Mouse (Mus musculus) midbrain, embryonic 14.5 days (tissue): ENCODE data around the gene Casc3. TPM values are rescaled to one million over a fixed set of nuclear protein-coding genes. Genes with fewer than 3 reads are reported as not detected.

Experiments
- ATAC-seq: fragments of 200-750 bp; cut with Nextera tagmentation; 2 replicates; pipeline ENCODE4 v1.8.0; 2017; ENCODE audit warnings: moderate number of reproducible peaks, moderate library complexity; ENCODE audit not compliant: low FRiP score, low TSS enrichment
- DNase-seq: peaks from one replicate; pipeline ENCODE4 v3.0.0-alpha.2; 2015
- H3K27ac ChIP-seq: fragments of 300-500 bp; sonication (generic); replicated peaks from 2 replicates; pipeline ENCODE4 v1.5.1; 2014; ENCODE audit warnings: mild to moderate bottlenecking, low read depth, low read length, moderate library complexity
- H3K27me3 ChIP-seq: fragments of 300-500 bp; sonication (generic); 2 replicates; pipeline ENCODE4 v1.6.1; 2014; ENCODE audit warnings: low read length, control low read depth, mixed read lengths; ENCODE audit not compliant: control insufficient read depth, insufficient read depth
- H3K36me3 ChIP-seq: fragments of 300-500 bp; sonication (generic); 2 replicates; pipeline ENCODE4 v1.6.1; 2014; ENCODE audit warnings: low read length, control low read depth; ENCODE audit not compliant: control insufficient read depth, insufficient read depth
- H3K4me1 ChIP-seq: fragments of 300-500 bp; sonication (generic); 2 replicates; pipeline ENCODE4 v1.6.1; 2014; ENCODE audit warnings: mild to moderate bottlenecking, antibody characterized with exemption, low read length, control low read depth; ENCODE audit not compliant: control insufficient read depth, insufficient read depth
- H3K4me2 ChIP-seq: fragments of 300-500 bp; sonication (generic); 2 replicates; pipeline ENCODE4 v1.6.1; 2014; ENCODE audit warnings: mild to moderate bottlenecking, low read length, moderate library complexity
- H3K4me3 ChIP-seq: fragments of 300-500 bp; sonication (generic); replicated peaks from 2 replicates; pipeline ENCODE4 v1.5.1; 2014; ENCODE audit warnings: low read depth, low read length
- H3K9ac ChIP-seq: fragments of 300-500 bp; sonication (generic); replicated peaks from 2 replicates; pipeline ENCODE4 v1.6.1; 2014; ENCODE audit warnings: mild to moderate bottlenecking, low read length, moderate library complexity
- H3K9me3 ChIP-seq: fragments of 300-500 bp; sonication (generic); 2 replicates; pipeline ENCODE4 v1.6.1; 2016; ENCODE audit warnings: low read length, control low read depth, mixed read lengths; ENCODE audit not compliant: control insufficient read depth
- WGBS: fragments of 180-500 bp; shearing (Covaris S2); extraction: QIAGEN DNeasy Blood & Tissue Kit; methylation state at CpG from one replicate; pipeline ENCODE4 v1.1.7; 2014; 5-methylcytosine and 5-hydroxymethylcytosine counted together
- polyA plus RNA-seq: library from polyadenylated mRNA; unstranded; fragments of >200 nt; fragmentation: Nextera tagmentation; extraction: Ambion mirVana; gene quantifications from 2 replicates; pipeline ENCODE4 v1.2.1, GENCODE M21; 2014

The Casc3 gene
- polyA plus RNA-seq, 1 experiment from 2014 or later, result 57.3 TPM

GRCm38 (mm10) chr11:98829091-98829775 is 24.5 kb downstream of the Casc3 start:
- no peaks in the 10 kb centered on the region for H3K27me3 ChIP-seq
- no peaks in the 10 kb centered on the region for H3K9me3 ChIP-seq
- H3K4me3 ChIP-seq, result no peak overlapping the region
- H3K4me1 ChIP-seq, result no peaks in the 10 kb centered on the region
- 75% methylated on average over 12 of the region's 12 CpGs for WGBS
- H3K4me2 ChIP-seq, result no peak overlapping the region
- H3K36me3 ChIP-seq, result peaks cover 90% of the 10 kb centered on the region
- no peak overlapping the region for H3K27ac ChIP-seq
- no peak for ATAC-seq
- peak; percentile 57 for DNase-seq
- H3K9ac ChIP-seq, result no peak overlapping the region

- WGBS, result 84% methylated on average over 4 of the region's 4 CpGs
Measured at GRCm38 (mm10) chr11:98829875-98830274, 25.2 kb downstream of the Casc3 start.

GRCm38 (mm10) chr11:98835296-98835695 is 30.6 kb downstream of the Casc3 start:
- no peak overlapping the region for H3K4me3 ChIP-seq
- H3K9me3 ChIP-seq, result no peaks in the 10 kb centered on the region
- ATAC-seq (no peak), DNase-seq (no peak)
- no peak overlapping the region for H3K9ac ChIP-seq
- peaks cover 42% of the 10 kb centered on the region for H3K36me3 ChIP-seq
- peaks cover 20% of the 10 kb centered on the region for H3K4me1 ChIP-seq
- H3K4me2 ChIP-seq, result no peak overlapping the region
- H3K27ac ChIP-seq, result no peak overlapping the region
- 24% methylated on average over 5 of the region's 5 CpGs for WGBS
- H3K27me3 ChIP-seq, result no peaks in the 10 kb centered on the region

More at GRCm38 (mm10) chr11:98829875-98830274, 25.2 kb downstream of the Casc3 start:
- Histone ChIP-seq H3K36me3 (peaks cover 89% of the 10 kb centered on the region), H3K9me3 (no peaks in the 10 kb centered on the region), H3K9ac (no peak overlapping the region), H3K27me3 (no peaks in the 10 kb centered on the region), H3K4me2 (no peak overlapping the region), H3K27ac (no peak overlapping the region), H3K4me3 (no peak overlapping the region), H3K4me1 (peaks cover 5% of the 10 kb centered on the region; the same call in 1 of the 2 replicates)
- DNase-seq (no peak), ATAC-seq (no peak)

GRCm38 (mm10) chr11:98835725-98836124 is 31.0 kb downstream of the Casc3 start:
- 66% methylated on average over 3 of the region's 3 CpGs for WGBS
- Histone ChIP-seq H3K9me3 (no peaks in the 10 kb centered on the region), H3K4me2 (no peak overlapping the region), H3K27ac (no peak overlapping the region), H3K4me3 (no peak overlapping the region; the same call in 1 of the 2 replicates), H3K4me1 (peaks cover 20% of the 10 kb centered on the region), H3K27me3 (no peaks in the 10 kb centered on the region), H3K9ac (no peak overlapping the region), H3K36me3 (peaks cover 39% of the 10 kb centered on the region)
- DNase-seq (no peak), ATAC-seq (no peak)

- H3K36me3 ChIP-seq, result peaks cover 36% of the 10 kb centered on the region
- H3K9ac ChIP-seq, result no peak overlapping the region; the same call in 1 of the 2 replicates
- H3K27me3 ChIP-seq, result no peaks in the 10 kb centered on the region
- H3K4me2 ChIP-seq, result peak overlapping the region; percentile 97
- H3K4me1 ChIP-seq, result peaks cover 20% of the 10 kb centered on the region
- no peak for DNase-seq
- peak overlapping the region; percentile 73 for H3K4me3 ChIP-seq
- ATAC-seq, result 0 out of 2 replicates have a peak, but pooled peaks have one; percentile 25
- 31% methylated on average over 7 of the region's 7 CpGs for WGBS
- H3K27ac ChIP-seq, result peak overlapping the region; percentile 73; the same call in 1 of the 2 replicates
- no peaks in the 10 kb centered on the region for H3K9me3 ChIP-seq
Measured at GRCm38 (mm10) chr11:98836128-98836527, 31.4 kb downstream of the Casc3 start.

GRCm38 (mm10) chr11:98836651-98837141 is 32.0 kb downstream of the Casc3 start, which contains the start of gene Rapgefl1:
Gene Rapgefl1, plus strand, starts transcription at chr11:98836785.
- Histone ChIP-seq H3K27ac (peak within 1 kb of the TSS; percentile 73), H3K9me3 (no peaks in the 10 kb centered on the region), H3K4me3 (peak within 1 kb of the TSS; percentile 73), H3K27me3 (no peaks in the 10 kb centered on the region), H3K36me3 (peaks cover 30% of the 10 kb centered on the region), H3K4me2 (peak within 1 kb of the TSS; percentile 97), H3K4me1 (peaks cover 20% of the 10 kb centered on the region), H3K9ac (peak within 1 kb of the TSS; percentile 73)
- WGBS, result under 1% methylated on average over 48 of the region's 48 CpGs
- ATAC-seq (peak; percentile 88), DNase-seq (peak; percentile 89)

- H3K4me1 ChIP-seq, result peaks cover 20% of the 10 kb centered on the region
- peak overlapping the region; percentile 73; the same call in 1 of the 2 replicates for H3K27ac ChIP-seq
- H3K4me2 ChIP-seq, result peak overlapping the region; percentile 97
- DNase-seq (peak; percentile 55), ATAC-seq (peak; percentile 37)
- peak overlapping the region; percentile 73 for H3K9ac ChIP-seq
- no peaks in the 10 kb centered on the region for H3K27me3 ChIP-seq
- WGBS, result under 1% methylated on average over 25 of the region's 29 CpGs
- H3K9me3 ChIP-seq, result no peaks in the 10 kb centered on the region
- H3K36me3 ChIP-seq, result peaks cover 25% of the 10 kb centered on the region
- H3K4me3 ChIP-seq, result peak overlapping the region; percentile 73
Measured at GRCm38 (mm10) chr11:98837231-98837704, 32.6 kb downstream of the Casc3 start.

GRCm38 (mm10) chr11:98837917-98838316 is 33.2 kb downstream of the Casc3 start:
- Histone ChIP-seq H3K4me1 (peaks cover 20% of the 10 kb centered on the region), H3K9me3 (no peaks in the 10 kb centered on the region), H3K36me3 (peaks cover 18% of the 10 kb centered on the region), H3K27me3 (no peaks in the 10 kb centered on the region), H3K4me2 (peak overlapping the region; percentile 97), H3K27ac (no peak overlapping the region), H3K4me3 (peak overlapping the region; percentile 73), H3K9ac (peak overlapping the region; percentile 73; the same call in 1 of the 2 replicates)
- WGBS, result 52% methylated on average over 11 of the region's 11 CpGs
- DNase-seq (no peak), ATAC-seq (no peak)
